ENCODE assay signal across 17 mouse cellular contexts in the genomic region with DNA sequence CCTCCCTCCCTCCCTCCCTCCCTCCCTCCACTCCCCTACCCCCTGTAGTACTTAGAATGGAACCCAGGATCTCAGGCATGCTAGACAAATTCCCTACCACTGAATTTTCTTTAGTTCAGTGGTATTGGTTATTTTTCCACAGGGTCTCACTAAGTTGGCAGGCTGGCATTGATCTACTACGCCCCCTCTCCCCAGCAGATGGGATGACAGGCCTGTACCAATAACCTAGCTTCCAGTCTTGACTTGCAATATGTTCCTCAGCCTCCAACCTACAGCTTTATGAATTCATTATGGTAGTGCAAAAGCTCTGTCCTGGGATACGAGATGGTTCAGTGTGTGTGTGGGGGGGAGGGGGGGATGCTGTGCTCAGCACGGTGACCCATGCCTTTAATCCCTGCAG.
"Had no signal": no experiment of that assay in that cellular context is flagged by ENCODE, and none has a peak within 500 bp of the region (broad histone marks: within the 10 kb centered on the region; RNA-seq: fewer than 3 reads in every experiment).

No protein-coding gene starts in this region.

- H3K36me3 ChIP-seq: neural tube, embryonic 15.5 days had no signal

- H3K27ac ChIP-seq: kidney, postnatal 0 days; left cerebral cortex, adult 2 months; liver, embryonic 15.5 days; neural tube, embryonic 12.5 days; neural tube, embryonic 15.5 days had no signal

- ATAC-seq: intestine, postnatal 0 days had no signal

- H3K4me3 ChIP-seq: left cerebral cortex, adult 2 months; liver, embryonic 15.5 days; neural tube, embryonic 12.5 days; neural tube, embryonic 15.5 days had no signal

- H3K27me3 ChIP-seq: liver, embryonic 15.5 days; neural tube, embryonic 12.5 days; neural tube, embryonic 15.5 days had no signal

- H3K9ac ChIP-seq: liver, embryonic 15.5 days; neural tube, embryonic 12.5 days; neural tube, embryonic 15.5 days had no signal

- H3K9me3 ChIP-seq: liver, embryonic 15.5 days; neural tube, embryonic 12.5 days; neural tube, embryonic 15.5 days had no signal

- H3K4me2 ChIP-seq: liver, embryonic 11.5 days; liver, embryonic 15.5 days; midbrain, embryonic 11.5 days; neural tube, embryonic 12.5 days; neural tube, embryonic 15.5 days had no signal

- DNase-seq: kidney, adult 2 months; kidney, postnatal 25 days; layer of hippocampus, postnatal 36 days; lung, adult 18-20 months; midbrain, embryonic 14.5 days; right cerebral cortex, adult 18-20 months; right cerebral cortex, postnatal 14 days; right cerebral cortex, postnatal 4 days; thymus, postnatal 36 days had no signal
